Mouse (Mus musculus) cerebellum, postnatal 10 days (tissue): Measurements from ENCODE around the gene Bivm.

Source experiments
- DNase-seq, 2 experiments: peaks; one replicate each; pipeline ENCODE4 v3.0.0; 2021; ENCODE audit warnings: mixed read lengths in 2 of 2

Gene Bivm

DNA sequence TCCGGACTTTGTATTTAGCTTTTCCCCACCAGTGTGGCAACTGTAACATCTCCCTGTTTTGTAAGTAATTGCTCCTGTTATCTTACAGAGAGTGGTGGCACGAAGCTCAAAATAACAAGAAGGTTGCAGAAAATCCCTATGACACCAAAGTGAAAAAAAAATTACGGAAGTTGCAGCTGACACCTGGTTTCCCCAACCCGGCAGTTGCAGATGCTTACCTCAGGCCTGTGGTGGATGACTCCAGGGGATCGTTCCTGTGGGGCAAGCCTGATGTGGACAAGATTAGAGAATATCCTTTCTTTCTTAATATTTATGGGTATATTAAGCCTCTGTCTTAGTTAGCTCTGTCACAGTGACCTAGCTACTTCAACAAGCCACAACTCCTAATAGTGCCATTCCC, 59.3 kb downstream of the Bivm start:
- DNase-seq, result no peak

DNA sequence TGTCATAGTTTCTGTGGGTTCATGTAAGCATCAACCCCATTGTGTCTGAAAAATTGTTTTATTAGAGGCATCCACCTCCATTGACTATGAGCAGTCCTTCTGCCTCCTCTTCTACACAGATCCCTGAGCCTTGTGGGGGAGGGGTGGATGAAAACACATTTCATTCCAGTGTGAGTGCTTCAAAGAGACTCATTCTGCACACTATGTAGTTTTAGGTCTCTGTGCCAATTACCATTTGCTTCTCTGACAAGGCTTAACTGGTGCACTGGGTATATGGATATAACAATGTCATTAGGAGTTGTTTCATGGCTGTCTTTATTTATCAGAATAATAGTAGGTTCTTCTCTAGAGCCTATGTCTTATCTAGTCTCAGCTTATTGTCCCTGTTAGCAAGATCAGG, 67.6 kb downstream of the Bivm start:
- no peak for DNase-seq
